Mouse (Mus musculus): ENCODE measurements around the gene Agap1. TPM values are rescaled to one million over a fixed set of nuclear protein-coding genes. Genes with fewer than 3 reads are reported as not detected.

The Agap1 gene
- polyA plus RNA-seq, 1 experiment from 2014 or later: 47.7 TPM

DNA sequence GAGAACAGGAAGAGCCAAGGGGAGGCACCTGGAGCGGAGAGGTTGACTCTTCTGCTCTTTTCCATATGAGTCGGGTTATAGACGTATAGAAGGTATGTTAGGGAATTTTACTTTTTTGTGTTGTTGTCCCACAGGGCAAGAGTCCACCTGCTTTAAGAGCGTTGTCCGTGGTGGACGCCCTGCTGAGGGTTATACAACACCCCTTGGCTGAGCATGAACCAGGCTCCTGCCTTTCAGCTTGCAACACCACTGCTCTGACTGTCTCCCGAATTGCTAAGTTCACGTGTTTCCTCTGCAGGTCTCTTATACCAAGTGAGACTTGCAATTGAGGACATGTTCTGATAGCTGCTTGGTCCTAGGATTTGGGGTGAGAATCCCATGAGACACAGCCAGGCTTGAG is 358.2 kb downstream of the Agap1 start:
- no peak for ATAC-seq
- Histone ChIP-seq H3K4me2 (ENCODE audit: low read length) (no peak overlapping the region), H3K4me3 (ENCODE audit: low read depth, low read length) (no peak overlapping the region), H3K4me1 (ENCODE audit: control insufficient read depth, insufficient read depth, low read length) (0 out of 2 replicates have a peak, but pooled peaks cover 2% of the 10 kb centered on the region), H3K9me3 (replicated peaks; ENCODE audit: control insufficient read depth, low read length, poor library complexity, severe bottlenecking) (no peaks in the 10 kb centered on the region), H3K27ac (ENCODE audit: low read length) (no peak overlapping the region), H3K36me3 (ENCODE audit: control insufficient read depth, insufficient read depth, low read length) (no peaks in the 10 kb centered on the region), H3K27me3 (ENCODE audit: control insufficient read depth, insufficient read depth, low read depth, low read length) (no peaks in the 10 kb centered on the region), H3K9ac (ENCODE audit: low read depth, low read length) (no peak overlapping the region)
- WGBS: 93% methylated on average over 8 of the region's 8 CpGs

DNA sequence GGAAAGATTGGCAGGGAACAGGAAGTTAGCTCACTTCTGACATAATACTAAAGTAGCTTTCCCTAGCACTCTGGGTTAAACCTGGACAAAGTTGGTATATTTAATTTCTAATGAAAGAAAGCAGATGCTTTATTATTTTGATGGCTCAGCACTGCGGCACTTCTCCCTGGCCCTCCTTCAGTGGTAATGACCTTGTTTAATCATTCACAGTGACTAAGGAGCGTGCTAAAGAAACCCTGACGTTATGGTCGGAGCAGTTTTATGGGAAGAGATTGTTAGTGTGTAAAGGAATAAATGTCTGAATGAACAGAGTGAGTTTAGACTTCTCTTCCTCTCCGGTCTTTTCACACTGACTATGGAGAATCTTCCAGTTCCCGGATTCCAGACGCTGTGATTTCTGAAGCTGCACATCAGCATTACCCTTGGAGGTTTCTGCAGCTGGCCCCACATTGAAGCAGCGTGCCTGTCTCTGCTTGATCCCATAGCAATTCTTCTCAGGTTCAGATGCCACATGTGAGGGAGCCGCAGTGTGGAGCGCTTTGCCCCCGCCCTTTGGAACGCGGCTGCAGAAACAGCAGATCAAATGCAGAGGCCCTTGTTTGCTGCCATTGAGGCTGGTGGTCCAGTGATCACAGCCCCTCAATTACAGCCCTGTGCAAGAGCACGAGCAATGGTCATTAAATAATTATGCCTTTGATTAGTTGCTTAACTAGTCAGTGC is 362.0 kb downstream of the Agap1 start:
- ATAC-seq: peak; percentile 63
- Histone ChIP-seq H3K27me3 (ENCODE audit: control insufficient read depth, insufficient read depth, low read depth, low read length) (no peaks in the 10 kb centered on the region), H3K27ac (ENCODE audit: low read length) (no peak overlapping the region), H3K9me3 (replicated peaks; ENCODE audit: control insufficient read depth, low read length, poor library complexity, severe bottlenecking) (no peaks in the 10 kb centered on the region), H3K9ac (ENCODE audit: low read depth, low read length) (no peak overlapping the region), H3K36me3 (ENCODE audit: control insufficient read depth, insufficient read depth, low read length) (no peaks in the 10 kb centered on the region), H3K4me3 (ENCODE audit: low read depth, low read length) (no peak overlapping the region), H3K4me1 (ENCODE audit: control insufficient read depth, insufficient read depth, low read length) (0 out of 2 replicates have a peak, but pooled peaks cover 2% of the 10 kb centered on the region), H3K4me2 (ENCODE audit: low read length) (no peak overlapping the region)
- 38% methylated on average over 14 of the region's 14 CpGs for WGBS

DNA sequence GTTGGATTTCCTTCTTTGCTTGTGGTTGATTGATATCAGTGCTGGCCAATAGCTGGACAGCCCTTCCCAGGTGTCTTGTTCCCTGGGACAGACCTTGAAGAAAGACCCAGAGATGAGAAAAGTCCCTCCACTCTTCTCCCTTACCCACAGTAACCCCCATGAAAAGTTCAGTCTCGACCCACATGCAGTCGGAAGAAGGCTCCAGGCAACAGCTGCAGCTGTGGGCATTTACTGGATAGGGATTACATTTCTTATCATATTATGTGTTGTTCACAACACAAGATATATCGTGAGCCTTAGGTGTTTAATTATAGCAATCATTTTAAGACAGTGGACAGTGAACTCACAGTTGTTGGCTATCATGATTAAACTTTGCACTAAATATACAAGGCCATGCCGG is 367.2 kb downstream of the Agap1 start:
- Histone ChIP-seq H3K36me3 (ENCODE audit: control insufficient read depth, insufficient read depth, low read length) (no peaks in the 10 kb centered on the region), H3K27me3 (ENCODE audit: control insufficient read depth, insufficient read depth, low read depth, low read length) (no peaks in the 10 kb centered on the region), H3K4me2 (ENCODE audit: low read length) (no peak overlapping the region), H3K4me1 (ENCODE audit: control insufficient read depth, insufficient read depth, low read length) (peaks cover 10% of the 10 kb centered on the region), H3K4me3 (ENCODE audit: low read depth, low read length) (no peak overlapping the region), H3K9me3 (replicated peaks; ENCODE audit: control insufficient read depth, low read length, poor library complexity, severe bottlenecking) (no peaks in the 10 kb centered on the region), H3K9ac (ENCODE audit: low read depth, low read length) (no peak overlapping the region), H3K27ac (ENCODE audit: low read length) (no peak overlapping the region)
- no peak for ATAC-seq
- WGBS: 89% methylated on average over 4 of the region's 4 CpGs

DNA sequence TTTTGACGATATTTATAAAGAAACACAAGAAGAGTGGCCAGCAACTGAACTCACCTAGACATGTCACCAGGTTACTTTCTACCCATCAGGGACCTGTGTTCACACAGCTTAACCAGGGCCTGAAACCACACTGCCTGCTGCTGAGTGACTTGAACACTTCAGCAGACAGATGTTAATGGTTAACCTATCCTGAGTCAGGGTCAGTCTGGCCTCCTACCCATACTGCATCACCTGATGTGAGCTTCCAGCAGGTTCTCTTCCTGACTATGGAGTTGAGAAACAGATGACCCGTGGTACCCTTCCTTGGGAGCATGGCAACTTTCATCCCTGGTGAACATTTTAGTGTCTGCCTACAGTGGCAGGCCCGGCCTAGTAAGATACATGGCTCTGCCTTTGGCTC is 367.8 kb downstream of the Agap1 start:
- Histone ChIP-seq H3K27ac (ENCODE audit: low read length) (no peak overlapping the region), H3K9ac (ENCODE audit: low read depth, low read length) (no peak overlapping the region), H3K27me3 (ENCODE audit: control insufficient read depth, insufficient read depth, low read depth, low read length) (no peaks in the 10 kb centered on the region), H3K9me3 (replicated peaks; ENCODE audit: control insufficient read depth, low read length, poor library complexity, severe bottlenecking) (no peaks in the 10 kb centered on the region), H3K4me2 (ENCODE audit: low read length) (no peak overlapping the region), H3K4me3 (ENCODE audit: low read depth, low read length) (no peak overlapping the region), H3K4me1 (ENCODE audit: control insufficient read depth, insufficient read depth, low read length) (peaks cover 9% of the 10 kb centered on the region), H3K36me3 (ENCODE audit: control insufficient read depth, insufficient read depth, low read length) (no peaks in the 10 kb centered on the region)
- ATAC-seq: no peak
- WGBS: 86% methylated on average over 3 of the region's 3 CpGs

DNA sequence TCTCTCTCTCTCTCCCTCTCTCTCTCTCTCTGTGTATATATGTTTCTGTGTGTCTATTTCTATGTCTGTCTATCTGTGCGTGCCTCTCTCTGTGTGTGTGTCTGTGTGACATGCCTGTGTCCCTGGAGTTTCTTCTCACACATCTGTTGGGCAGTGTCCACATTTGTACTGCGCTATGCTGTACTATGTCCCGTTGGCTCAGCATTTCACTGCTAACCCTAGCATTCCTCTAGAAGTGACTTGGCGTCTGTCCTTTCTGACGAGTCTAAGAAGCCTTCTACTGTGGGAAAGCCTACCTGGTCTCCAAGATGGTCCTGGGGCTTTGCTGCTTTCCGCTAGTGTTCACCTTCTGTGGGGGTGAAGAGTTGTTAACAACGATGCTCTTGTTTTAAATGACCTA is 368.4 kb downstream of the Agap1 start:
- Histone ChIP-seq H3K36me3 (ENCODE audit: control insufficient read depth, insufficient read depth, low read length) (no peaks in the 10 kb centered on the region), H3K4me1 (ENCODE audit: control insufficient read depth, insufficient read depth, low read length) (peaks cover 9% of the 10 kb centered on the region), H3K4me2 (ENCODE audit: low read length) (no peak overlapping the region), H3K27me3 (ENCODE audit: control insufficient read depth, insufficient read depth, low read depth, low read length) (no peaks in the 10 kb centered on the region), H3K27ac (ENCODE audit: low read length) (no peak overlapping the region), H3K9ac (ENCODE audit: low read depth, low read length) (no peak overlapping the region), H3K4me3 (ENCODE audit: low read depth, low read length) (no peak overlapping the region), H3K9me3 (replicated peaks; ENCODE audit: control insufficient read depth, low read length, poor library complexity, severe bottlenecking) (no peaks in the 10 kb centered on the region)
- 88% methylated on average over 7 of the region's 7 CpGs for WGBS
- no peak for ATAC-seq

DNA sequence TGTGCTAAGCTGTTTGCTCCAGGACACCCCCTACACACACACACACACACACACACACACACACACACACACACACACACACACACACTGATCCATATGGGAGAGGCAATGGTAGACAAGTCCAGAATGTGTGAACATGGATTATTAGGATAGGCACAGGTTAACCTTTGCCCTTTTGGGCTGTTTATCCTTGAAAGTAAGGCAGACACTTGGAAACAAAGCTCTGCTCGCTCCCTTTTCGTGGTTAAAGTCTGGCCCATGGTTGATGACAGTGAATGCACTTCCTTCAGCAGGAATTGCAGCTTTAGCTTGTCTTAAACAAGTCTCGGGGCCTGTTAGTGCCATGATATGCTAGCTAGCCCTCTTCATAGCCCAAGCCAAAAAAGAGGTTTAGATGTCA is 372.4 kb downstream of the Agap1 start:
- H3K9me3 ChIP-seq (replicated peaks; ENCODE audit: control insufficient read depth, low read length, poor library complexity, severe bottlenecking): no peaks in the 10 kb centered on the region
- ATAC-seq: no peak
- no peak overlapping the region for H3K4me3 ChIP-seq (ENCODE audit: low read depth, low read length)
- H3K36me3 ChIP-seq (ENCODE audit: control insufficient read depth, insufficient read depth, low read length): no peaks in the 10 kb centered on the region
- no peak overlapping the region for H3K9ac ChIP-seq (ENCODE audit: low read depth, low read length)
- H3K27me3 ChIP-seq (ENCODE audit: control insufficient read depth, insufficient read depth, low read depth, low read length): no peaks in the 10 kb centered on the region
- no peak overlapping the region for H3K4me2 ChIP-seq (ENCODE audit: low read length)
- WGBS: 54% methylated on average over 3 of the region's 3 CpGs
- H3K27ac ChIP-seq (ENCODE audit: low read length): no peak overlapping the region
- H3K4me1 ChIP-seq (ENCODE audit: control insufficient read depth, insufficient read depth, low read length): peaks cover 9% of the 10 kb centered on the region

DNA sequence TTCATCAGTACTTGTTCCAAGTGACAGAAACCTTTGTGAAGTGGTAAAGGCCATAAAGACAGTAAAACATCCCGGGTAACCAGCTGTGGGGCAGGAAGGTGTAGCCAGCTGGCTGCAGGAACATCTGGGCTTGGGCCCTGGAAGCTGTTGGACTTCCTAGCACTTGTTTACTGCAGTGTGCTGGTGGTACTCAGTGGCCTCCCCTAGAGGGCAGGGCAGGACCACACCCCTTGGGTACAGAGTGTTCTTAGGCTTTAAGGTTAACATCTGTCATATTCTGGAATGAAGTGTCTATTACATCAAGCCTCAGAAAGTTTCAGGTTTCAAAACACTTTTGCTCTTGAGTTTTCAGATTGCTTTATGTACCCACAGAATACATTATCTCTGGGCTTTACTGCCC is 376.5 kb downstream of the Agap1 start:
- no peak overlapping the region for H3K27ac ChIP-seq (ENCODE audit: low read length)

DNA sequence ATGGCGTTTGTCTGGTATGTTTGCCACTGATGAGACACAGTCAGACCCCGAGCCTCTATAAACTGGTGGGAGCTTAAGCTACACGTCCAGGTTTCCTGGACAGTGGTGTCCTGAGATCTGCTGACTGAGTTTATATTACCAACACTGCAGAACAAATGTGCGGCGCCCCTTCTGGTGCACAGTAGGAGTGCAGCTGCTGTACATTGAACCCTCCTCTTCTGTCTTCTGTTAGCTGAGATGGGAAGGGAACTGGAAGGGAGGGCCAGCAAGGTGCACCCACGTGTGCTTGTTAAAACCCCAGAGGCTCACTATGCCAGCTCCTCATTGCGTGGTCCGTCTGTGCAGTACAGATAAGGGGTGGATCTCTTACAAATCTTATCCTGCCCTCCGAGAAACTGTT is 389.5 kb downstream of the Agap1 start:
- Histone ChIP-seq H3K27me3 (ENCODE audit: control insufficient read depth, insufficient read depth, low read depth, low read length) (no peaks in the 10 kb centered on the region), H3K27ac (ENCODE audit: low read length) (no peak overlapping the region), H3K4me3 (ENCODE audit: low read depth, low read length) (no peak overlapping the region), H3K4me2 (ENCODE audit: low read length) (no peak overlapping the region), H3K9ac (ENCODE audit: low read depth, low read length) (no peak overlapping the region), H3K9me3 (replicated peaks; ENCODE audit: control insufficient read depth, low read length, poor library complexity, severe bottlenecking) (no peaks in the 10 kb centered on the region), H3K36me3 (ENCODE audit: control insufficient read depth, insufficient read depth, low read length) (peaks cover 2% of the 10 kb centered on the region; the same call in 1 of the 2 replicates), H3K4me1 (ENCODE audit: control insufficient read depth, insufficient read depth, low read length) (peaks cover 22% of the 10 kb centered on the region)
- WGBS: 69% methylated on average over 9 of the region's 9 CpGs
- ATAC-seq: no peak

More for the DNA sequence above, 376.5 kb downstream of the Agap1 start:
- 96% methylated on average over 1 of the region's 1 CpGs for WGBS
- Histone ChIP-seq H3K4me1 (ENCODE audit: control insufficient read depth, insufficient read depth, low read length) (no peaks in the 10 kb centered on the region), H3K4me2 (ENCODE audit: low read length) (no peak overlapping the region), H3K36me3 (ENCODE audit: control insufficient read depth, insufficient read depth, low read length) (no peaks in the 10 kb centered on the region), H3K4me3 (ENCODE audit: low read depth, low read length) (no peak overlapping the region), H3K9ac (ENCODE audit: low read depth, low read length) (no peak overlapping the region), H3K27me3 (ENCODE audit: control insufficient read depth, insufficient read depth, low read depth, low read length) (no peaks in the 10 kb centered on the region), H3K9me3 (replicated peaks; ENCODE audit: control insufficient read depth, low read length, poor library complexity, severe bottlenecking) (no peaks in the 10 kb centered on the region)
- no peak for ATAC-seq

DNA sequence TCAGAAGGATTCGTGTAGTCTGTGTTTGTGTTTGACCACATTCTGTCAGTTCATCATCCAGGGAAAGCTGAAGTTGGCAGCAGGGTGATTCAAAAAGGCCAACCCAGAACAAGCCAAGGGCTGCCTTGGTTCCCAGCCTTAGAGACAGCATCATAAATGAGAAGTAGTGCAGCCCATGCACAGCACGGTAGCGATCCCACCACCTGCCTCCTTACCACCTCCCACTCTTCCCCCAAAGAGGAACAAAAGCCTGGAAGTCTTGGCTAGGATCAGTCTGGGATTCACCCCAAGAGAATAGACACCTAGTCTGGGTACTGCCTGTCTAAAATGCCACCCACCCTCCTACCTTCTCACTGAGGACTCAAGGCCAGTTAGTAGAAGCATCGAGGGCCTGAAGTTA is 390.9 kb downstream of the Agap1 start:
- H3K4me1 ChIP-seq (ENCODE audit: control insufficient read depth, insufficient read depth, low read length): peaks cover 33% of the 10 kb centered on the region
- no peaks in the 10 kb centered on the region; the same call in 1 of the 2 replicates for H3K36me3 ChIP-seq (ENCODE audit: control insufficient read depth, insufficient read depth, low read length)
- WGBS: 80% methylated on average over 4 of the region's 4 CpGs
- no peaks in the 10 kb centered on the region for H3K9me3 ChIP-seq (replicated peaks; ENCODE audit: control insufficient read depth, low read length, poor library complexity, severe bottlenecking)
- no peak for ATAC-seq
- no peak overlapping the region for H3K27ac ChIP-seq (ENCODE audit: low read length)
- no peak overlapping the region for H3K4me2 ChIP-seq (ENCODE audit: low read length)
- H3K27me3 ChIP-seq (ENCODE audit: control insufficient read depth, insufficient read depth, low read depth, low read length): no peaks in the 10 kb centered on the region
- H3K4me3 ChIP-seq (ENCODE audit: low read depth, low read length): no peak overlapping the region
- no peak overlapping the region for H3K9ac ChIP-seq (ENCODE audit: low read depth, low read length)
